Mouse (Mus musculus): ENCODE results near the gene Defb39.

Gene Defb39

GRCm38 (mm10) chr8:19064710-19065109, at the start of gene Defb39:
Gene Defb39, minus strand, starts transcription at chr8:19064810.
- no peak for DNase-seq (ENCODE audit: low spot score in 2 of 2)

- DNase-seq (ENCODE audit: low spot score in 2 of 2) = no peak
These were observed 1.4 kb upstream of the Defb39 start for GRCm38 (mm10) chr8:19066013-19066412.

GRCm38 (mm10) chr8:19062891-19063290, 1.7 kb downstream of the Defb39 start:
- DNase-seq (ENCODE audit: low spot score in 2 of 2) = no peak

- no peak for DNase-seq (ENCODE audit: low spot score in 2 of 2)
These were observed 19.4 kb downstream of the Defb39 start for GRCm38 (mm10) chr8:19045242-19045641.

- DNase-seq (ENCODE audit: low spot score in 2 of 2) = no peak
These were observed 38.1 kb downstream of the Defb39 start, which contains the start of gene Defb38 for GRCm38 (mm10) chr8:19026466-19026865. Gene Defb38, minus strand, starts transcription at chr8:19026566.
